Mouse (Mus musculus): Measurements from ENCODE around the gene Gsc. TPM values are rescaled to one million over a fixed set of nuclear protein-coding genes. Genes with fewer than 3 reads are reported as not detected.

Gene Gsc
- polyA plus RNA-seq (2016; fragmentation: Nextera tagmentation; extraction: Ambion mirVana) = 1.4 and 2.2 TPM in 2 replicates

DNA sequence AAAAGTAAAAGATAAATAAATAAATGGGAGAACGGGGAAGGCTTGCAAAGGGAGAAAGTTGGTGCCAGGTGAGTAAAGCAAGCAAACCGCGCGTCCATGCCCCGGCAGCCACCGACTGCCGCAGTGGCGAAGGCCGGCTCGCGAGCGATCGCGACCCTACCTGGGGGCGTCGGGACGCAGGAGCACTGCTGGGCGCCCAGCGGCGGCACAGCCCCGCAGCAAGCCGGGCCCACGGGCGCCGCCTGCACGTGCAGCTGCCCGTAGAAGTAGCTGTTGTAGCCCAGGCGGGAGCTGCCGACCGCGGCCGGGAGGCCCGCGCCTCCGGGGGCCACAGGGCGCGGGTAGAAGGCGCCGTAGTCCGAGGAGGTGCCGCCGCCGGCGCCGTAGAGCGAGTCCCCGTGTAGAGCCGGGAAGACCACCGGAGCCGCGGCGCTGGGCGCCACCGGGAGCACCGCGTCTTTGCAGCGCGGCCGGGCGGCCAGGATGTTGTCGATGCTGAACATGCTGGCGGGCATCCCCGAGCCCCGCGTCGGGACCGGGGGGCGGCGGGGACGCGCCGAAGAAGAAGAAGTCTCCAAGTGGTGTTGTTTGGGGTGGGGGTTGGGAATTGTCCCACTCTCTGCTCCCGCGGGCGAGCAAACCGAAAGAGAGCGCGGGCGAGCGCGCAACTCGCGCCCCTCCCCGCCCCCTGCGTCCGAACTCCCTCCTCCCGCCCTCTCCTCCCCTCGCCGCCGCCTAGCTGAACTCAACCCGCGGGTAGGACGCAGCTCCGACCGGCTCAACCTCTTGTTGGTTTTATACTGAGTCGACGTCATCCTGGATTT is at the start of gene Gsc:
TSS of gene Gsc (minus strand) at position 730 of the 824 bp plus-strand sequence.
- Histone ChIP-seq H3K4me1 (peaks cover 46% of the 10 kb centered on the region), H3K4me3 (replicated peaks) (peak within 1 kb of the TSS; percentile 51), H3K36me3 (replicated peaks) (no peaks in the 10 kb centered on the region), H3K4me2 (peak within 1 kb of the TSS; percentile 77), H3K27me3 (peaks cover 89% of the 10 kb centered on the region), H3K27ac (peak within 1 kb of the TSS; percentile 27; the same call in 1 of the 2 replicates), H3K9ac (peak within 1 kb of the TSS; percentile 53), H3K9me3 (no peaks in the 10 kb centered on the region)
- under 1% methylated on average over 95 of the region's 97 CpGs for WGBS
- ATAC-seq (ENCODE audit: low FRiP score) = peak; percentile 61; the same call in 1 of the 2 replicates

DNA sequence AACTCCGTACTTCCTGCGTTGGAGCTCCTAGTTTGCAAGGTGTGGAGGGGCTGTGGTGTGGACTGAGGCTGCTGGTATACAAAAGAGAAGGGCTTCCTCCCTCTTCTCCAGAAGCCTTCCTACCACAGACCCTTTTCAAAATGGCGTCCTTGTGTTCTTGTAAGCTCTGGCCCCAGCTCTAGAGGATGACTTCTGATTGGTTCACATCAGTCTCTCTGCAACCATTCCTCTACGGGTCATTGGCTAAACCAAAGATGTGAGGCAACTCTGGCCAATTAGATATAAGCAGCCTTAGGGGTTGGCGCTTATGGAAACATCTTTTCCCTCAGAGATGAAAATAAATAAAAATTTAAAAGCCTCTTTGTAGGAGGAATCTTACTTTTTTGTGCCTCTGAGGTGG is 46.6 kb upstream of the Gsc start:
- Histone ChIP-seq H3K27ac (no peak overlapping the region), H3K4me2 (no peak overlapping the region), H3K9ac (no peak overlapping the region), H3K4me3 (replicated peaks) (no peak overlapping the region), H3K9me3 (0 out of 2 replicates have a peak, but pooled peaks cover 3% of the 10 kb centered on the region), H3K36me3 (replicated peaks) (no peaks in the 10 kb centered on the region), H3K4me1 (no peaks in the 10 kb centered on the region), H3K27me3 (no peaks in the 10 kb centered on the region)
- ATAC-seq (ENCODE audit: low FRiP score) = no peak
- 95% methylated on average over 5 of the region's 5 CpGs for WGBS

DNA sequence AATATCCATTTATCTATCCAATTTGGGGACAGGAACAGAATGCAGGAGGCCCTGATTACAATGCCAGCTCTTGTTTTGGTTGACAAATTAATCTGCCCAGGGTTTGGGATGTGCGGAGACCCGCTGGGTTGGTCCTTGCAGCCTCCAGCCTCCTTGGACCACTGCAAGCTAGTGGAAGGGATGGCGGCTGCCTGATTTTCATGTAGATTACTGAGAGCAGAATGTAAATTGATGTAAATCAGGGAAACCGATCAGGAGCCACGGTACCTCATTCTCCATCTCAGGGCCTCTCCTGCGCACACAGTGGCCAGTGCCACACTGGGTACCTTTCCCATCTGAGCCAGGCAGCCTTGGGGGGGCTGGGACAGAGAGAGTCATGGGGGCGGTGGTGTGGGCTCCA is 34.8 kb upstream of the Gsc start:
- Histone ChIP-seq H3K4me2 (no peak overlapping the region), H3K36me3 (replicated peaks) (no peaks in the 10 kb centered on the region), H3K27me3 (no peaks in the 10 kb centered on the region), H3K9me3 (no peaks in the 10 kb centered on the region), H3K9ac (no peak overlapping the region), H3K27ac (no peak overlapping the region), H3K4me1 (no peaks in the 10 kb centered on the region), H3K4me3 (replicated peaks) (no peak overlapping the region)
- WGBS = 44% methylated on average over 7 of the region's 7 CpGs
- no peak for ATAC-seq (ENCODE audit: low FRiP score)

DNA sequence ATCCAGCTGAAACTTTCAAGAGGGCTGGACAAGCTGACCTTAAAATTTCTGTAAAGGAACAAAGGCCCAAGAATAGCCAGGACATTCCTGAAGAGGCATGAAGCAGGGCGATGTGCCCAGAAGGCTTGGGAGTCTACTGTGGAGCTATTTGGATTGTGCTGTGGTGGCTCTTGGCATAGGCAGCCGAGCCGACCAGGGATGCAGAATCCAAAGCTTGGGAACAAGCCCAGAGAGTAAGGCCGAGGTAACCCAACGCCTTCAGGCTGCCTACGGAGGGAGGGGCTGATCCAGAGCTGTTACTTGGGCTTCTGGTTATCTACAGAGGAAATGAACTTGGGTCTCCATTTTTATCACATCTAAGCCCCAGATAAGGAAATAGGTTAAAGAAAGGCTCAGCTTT is 18.9 kb upstream of the Gsc start:
- H3K36me3 ChIP-seq (replicated peaks) = no peaks in the 10 kb centered on the region
- WGBS = 75% methylated on average over 6 of the region's 6 CpGs

DNA sequence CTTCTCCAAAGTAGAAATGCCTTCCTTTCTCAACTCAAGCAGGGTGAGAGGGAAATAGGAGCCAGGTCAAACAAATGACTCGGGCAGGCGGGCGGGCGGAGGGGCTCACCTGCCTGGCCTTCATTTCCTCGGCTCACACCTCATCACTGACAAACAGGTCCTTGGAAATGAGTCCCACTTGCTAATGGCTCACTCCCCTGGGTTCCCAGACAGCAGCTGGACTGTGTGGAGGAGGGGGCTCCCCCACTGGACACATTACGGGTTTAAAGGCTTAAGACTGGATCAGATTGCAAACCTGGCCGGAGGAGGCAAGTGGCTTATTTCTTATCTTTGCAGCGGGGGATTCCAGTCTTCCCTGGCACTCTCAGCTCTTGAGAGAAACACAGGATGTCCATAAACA is 13.1 kb upstream of the Gsc start:
- no peak overlapping the region for H3K27ac ChIP-seq
- H3K36me3 ChIP-seq (replicated peaks) = no peaks in the 10 kb centered on the region
- no peak for ATAC-seq (ENCODE audit: low FRiP score)
- H3K4me2 ChIP-seq = no peak overlapping the region
- H3K9ac ChIP-seq = no peak overlapping the region
- peaks cover 13% of the 10 kb centered on the region for H3K27me3 ChIP-seq
- WGBS = 51% methylated on average over 8 of the region's 8 CpGs
- H3K4me1 ChIP-seq = no peaks in the 10 kb centered on the region
- H3K4me3 ChIP-seq (replicated peaks) = no peak overlapping the region
- H3K9me3 ChIP-seq = 0 out of 2 replicates have a peak, but pooled peaks cover 2% of the 10 kb centered on the region

More for the DNA sequence above, 18.9 kb upstream of the Gsc start:
- no peak overlapping the region for H3K27ac ChIP-seq
- no peak overlapping the region for H3K4me3 ChIP-seq (replicated peaks)
- no peaks in the 10 kb centered on the region for H3K4me1 ChIP-seq
- no peaks in the 10 kb centered on the region for H3K9me3 ChIP-seq
- H3K9ac ChIP-seq = no peak overlapping the region
- ATAC-seq (ENCODE audit: low FRiP score) = no peak
- no peak overlapping the region for H3K4me2 ChIP-seq
- peaks cover 7% of the 10 kb centered on the region; the same call in 1 of the 2 replicates for H3K27me3 ChIP-seq

DNA sequence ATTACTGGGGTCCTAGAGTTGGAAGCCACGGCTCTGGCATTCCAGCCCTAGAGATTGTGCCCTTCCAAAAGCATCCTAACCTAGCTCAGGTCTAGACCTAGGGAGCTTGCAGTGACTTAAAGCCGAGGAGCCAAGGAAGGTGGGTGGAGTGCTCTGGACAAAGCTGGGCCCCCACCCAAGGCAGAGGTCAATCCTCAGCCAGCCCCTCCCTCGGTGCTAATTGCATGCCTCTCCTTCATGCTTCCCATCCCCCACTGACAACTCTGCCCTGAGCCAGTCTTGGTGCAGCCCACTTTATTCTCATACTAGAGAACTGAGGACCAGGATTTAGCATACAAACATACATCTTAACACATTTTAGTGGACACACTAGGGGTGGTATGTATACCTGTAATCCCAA is 12.0 kb upstream of the Gsc start:
- no peak overlapping the region for H3K4me3 ChIP-seq (replicated peaks)
- 26% methylated on average over 3 of the region's 3 CpGs for WGBS
- H3K9ac ChIP-seq = no peak overlapping the region
- ATAC-seq (ENCODE audit: low FRiP score) = no peak
- peaks cover 24% of the 10 kb centered on the region for H3K27me3 ChIP-seq
- H3K4me2 ChIP-seq = no peak overlapping the region
- H3K36me3 ChIP-seq (replicated peaks) = no peaks in the 10 kb centered on the region
- no peak overlapping the region for H3K27ac ChIP-seq
- H3K9me3 ChIP-seq = 0 out of 2 replicates have a peak, but pooled peaks cover 2% of the 10 kb centered on the region
- no peaks in the 10 kb centered on the region for H3K4me1 ChIP-seq

DNA sequence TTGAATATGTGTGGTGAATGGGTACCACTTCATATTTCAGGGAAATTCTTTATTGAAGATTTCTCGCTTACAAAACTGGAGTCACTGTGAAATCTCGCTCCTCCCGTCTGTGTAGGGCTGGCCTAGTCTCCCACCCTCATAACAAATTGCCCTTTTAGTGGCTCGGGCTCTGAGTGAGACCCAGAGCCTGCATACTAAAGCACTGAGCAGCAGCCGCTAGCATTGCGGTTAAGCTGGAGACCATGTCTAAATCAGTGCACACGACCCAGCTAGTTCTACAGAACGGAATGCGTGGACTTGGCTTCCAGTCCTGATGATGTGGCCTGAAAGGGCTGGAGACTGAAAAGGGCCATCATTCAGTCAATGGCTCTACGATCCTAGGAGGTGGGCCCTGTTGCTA is 7.9 kb upstream of the Gsc start:
- Histone ChIP-seq H3K27me3 (peaks cover 47% of the 10 kb centered on the region), H3K36me3 (replicated peaks) (no peaks in the 10 kb centered on the region), H3K9ac (no peak overlapping the region), H3K4me3 (replicated peaks) (no peak overlapping the region), H3K27ac (no peak overlapping the region), H3K4me1 (peaks cover 10% of the 10 kb centered on the region), H3K9me3 (0 out of 2 replicates have a peak, but pooled peaks cover 2% of the 10 kb centered on the region), H3K4me2 (no peak overlapping the region)
- ATAC-seq (ENCODE audit: low FRiP score) = no peak
- 73% methylated on average over 10 of the region's 10 CpGs for WGBS

DNA sequence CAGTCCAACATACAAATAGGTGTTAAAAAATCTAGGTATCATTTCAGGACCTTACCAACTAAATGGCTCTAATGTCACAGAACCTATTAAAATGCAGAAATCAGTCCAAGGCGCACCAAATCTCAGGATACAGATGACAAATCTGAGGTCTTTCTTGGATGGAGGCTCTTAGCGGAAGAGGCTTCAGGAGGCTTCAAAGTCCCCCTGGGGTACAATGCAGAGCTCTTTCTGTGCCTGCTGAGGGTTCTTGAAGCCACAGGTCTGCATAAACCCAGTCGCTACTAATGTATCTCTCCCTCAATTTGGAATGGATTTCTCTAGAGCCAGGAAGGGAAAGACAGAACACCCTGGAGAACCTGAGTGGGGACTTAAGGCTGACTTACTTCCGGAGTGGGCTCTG is 5.1 kb upstream of the Gsc start:
- 0 out of 2 replicates have a peak, but pooled peaks cover 2% of the 10 kb centered on the region for H3K9me3 ChIP-seq
- peaks cover 26% of the 10 kb centered on the region for H3K4me1 ChIP-seq
- no peak overlapping the region for H3K27ac ChIP-seq
- H3K36me3 ChIP-seq (replicated peaks) = no peaks in the 10 kb centered on the region
- H3K27me3 ChIP-seq = peaks cover 67% of the 10 kb centered on the region
- 3% methylated on average over 4 of the region's 4 CpGs for WGBS
- no peak overlapping the region for H3K4me2 ChIP-seq
- no peak overlapping the region for H3K4me3 ChIP-seq (replicated peaks)
- no peak for ATAC-seq (ENCODE audit: low FRiP score)
- no peak overlapping the region for H3K9ac ChIP-seq

DNA sequence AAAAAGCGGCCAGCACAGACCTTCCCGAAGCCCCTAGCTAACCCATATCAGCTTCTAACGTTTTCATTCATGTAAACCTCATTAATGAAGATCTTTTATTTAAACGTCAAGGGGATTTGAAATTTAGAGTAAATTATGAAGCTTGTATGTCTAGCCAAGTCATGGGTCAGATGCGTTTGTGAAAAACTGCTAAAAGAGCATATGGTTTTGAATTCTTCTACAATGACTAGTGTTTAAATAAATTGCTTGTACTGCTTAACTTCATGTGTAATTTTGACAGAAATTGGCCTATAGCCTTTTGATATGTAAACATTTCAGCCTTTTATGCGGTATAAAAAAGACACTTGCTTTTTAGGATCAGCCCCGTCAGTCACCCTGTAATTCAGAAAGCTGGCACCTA is 4.4 kb upstream of the Gsc start:
- no peak overlapping the region for H3K27ac ChIP-seq
- 3% methylated on average over 7 of the region's 7 CpGs for WGBS
- H3K27me3 ChIP-seq = peaks cover 74% of the 10 kb centered on the region
- H3K9ac ChIP-seq = no peak overlapping the region
- H3K36me3 ChIP-seq (replicated peaks) = no peaks in the 10 kb centered on the region
- no peak overlapping the region for H3K4me3 ChIP-seq (replicated peaks)
- H3K4me1 ChIP-seq = peaks cover 33% of the 10 kb centered on the region
- H3K4me2 ChIP-seq = no peak overlapping the region
- ATAC-seq (ENCODE audit: low FRiP score) = no peak
- 0 out of 2 replicates have a peak, but pooled peaks cover 2% of the 10 kb centered on the region for H3K9me3 ChIP-seq

DNA sequence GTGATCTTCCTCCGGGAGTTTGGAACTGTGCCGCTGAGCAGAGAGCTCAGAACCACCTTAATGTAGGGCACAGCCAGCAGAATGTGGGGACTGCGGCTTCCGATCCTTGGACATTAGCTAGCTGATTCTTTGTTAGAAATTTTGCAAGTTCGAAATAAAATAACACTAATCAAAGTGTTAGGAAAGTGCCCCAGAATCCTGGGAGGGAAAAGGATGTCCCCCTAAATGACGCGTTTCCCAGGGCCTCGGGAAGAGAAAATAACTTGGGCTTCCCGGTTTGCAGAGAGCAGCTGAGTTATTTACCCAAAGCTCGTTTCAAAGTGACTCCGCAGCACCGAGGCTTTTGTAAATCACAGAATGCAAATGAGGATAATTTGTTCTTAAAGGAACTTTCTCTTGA is 3.9 kb upstream of the Gsc start:
- Histone ChIP-seq H3K36me3 (replicated peaks) (no peaks in the 10 kb centered on the region), H3K4me2 (no peak overlapping the region), H3K4me3 (replicated peaks) (no peak overlapping the region), H3K9ac (no peak overlapping the region), H3K27me3 (peaks cover 79% of the 10 kb centered on the region), H3K4me1 (peaks cover 37% of the 10 kb centered on the region), H3K27ac (no peak overlapping the region), H3K9me3 (0 out of 2 replicates have a peak, but pooled peaks cover under 1% of the 10 kb centered on the region)
- ATAC-seq (ENCODE audit: low FRiP score) = no peak
- WGBS = under 1% methylated on average over 12 of the region's 12 CpGs

DNA sequence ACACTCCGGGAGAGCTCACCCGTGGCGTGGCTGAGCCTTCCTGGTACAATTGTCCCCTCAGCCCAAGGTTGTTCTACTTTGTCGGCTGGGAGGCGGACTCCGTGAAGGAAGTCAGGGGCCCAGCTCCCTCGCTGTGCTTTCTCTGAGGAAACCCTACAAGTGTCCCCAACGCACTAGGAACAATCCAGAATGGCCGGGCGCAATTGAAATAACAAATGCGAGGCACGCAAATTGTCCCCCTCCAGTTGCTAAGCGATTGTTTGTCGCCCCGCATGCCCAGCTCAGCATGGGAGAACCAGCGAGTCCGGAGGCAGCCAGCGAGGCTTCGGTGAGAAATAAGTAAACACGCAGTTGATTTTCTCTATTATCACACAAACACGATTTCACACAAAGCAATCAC is 2.8 kb upstream of the Gsc start:
- under 1% methylated on average over 21 of the region's 21 CpGs for WGBS
- H3K4me1 ChIP-seq = peaks cover 48% of the 10 kb centered on the region
- ATAC-seq (ENCODE audit: low FRiP score) = no peak

DNA sequence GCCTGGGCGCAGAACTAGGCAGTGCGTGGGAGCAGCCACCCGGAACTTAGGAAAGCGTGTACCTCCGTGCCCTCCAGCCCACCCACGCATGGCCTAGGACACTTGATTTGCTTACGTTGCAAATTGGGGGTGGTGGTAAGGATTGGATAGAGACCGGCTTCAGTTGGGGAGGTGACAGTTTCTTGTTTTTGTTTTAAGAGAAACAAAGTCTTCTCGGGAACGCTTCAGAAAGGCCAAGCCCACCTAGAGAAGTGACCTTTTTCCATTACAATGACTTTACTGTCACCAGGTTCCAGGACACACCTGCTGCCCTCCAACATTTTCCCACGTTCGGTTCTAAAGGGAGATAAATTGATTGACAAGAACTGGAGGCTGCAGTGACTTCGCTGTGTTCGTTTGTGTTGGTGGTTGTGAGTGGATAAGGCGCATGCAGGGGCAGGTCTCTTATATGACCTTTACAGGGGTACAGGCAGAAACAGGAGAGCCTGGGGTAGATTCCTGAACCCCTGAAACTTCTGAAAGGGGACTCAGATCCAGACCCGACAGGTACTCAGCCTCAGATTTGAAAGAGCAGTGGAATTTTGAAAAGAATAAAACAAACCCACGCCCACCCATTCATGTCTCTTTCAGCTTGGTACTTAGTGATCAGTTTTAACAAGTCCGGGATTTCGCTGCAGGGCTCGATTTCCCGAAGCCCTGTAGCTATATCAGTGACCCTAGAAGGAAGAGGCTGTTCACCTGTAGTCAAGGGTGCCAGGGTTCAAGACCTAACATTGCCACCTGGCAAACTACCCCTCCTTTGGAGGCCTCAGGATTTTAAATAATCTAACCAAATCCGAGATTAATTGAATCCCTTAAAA is 2.0 kb upstream of the Gsc start:
- WGBS = 1% methylated on average over 22 of the region's 22 CpGs
- Histone ChIP-seq H3K9ac (no peak overlapping the region), H3K27ac (no peak overlapping the region), H3K27me3 (peaks cover 86% of the 10 kb centered on the region), H3K4me1 (peaks cover 48% of the 10 kb centered on the region), H3K36me3 (replicated peaks) (no peaks in the 10 kb centered on the region), H3K9me3 (no peaks in the 10 kb centered on the region), H3K4me2 (no peak overlapping the region), H3K4me3 (replicated peaks) (no peak overlapping the region)
- no peak for ATAC-seq (ENCODE audit: low FRiP score)

More for the DNA sequence above, 2.8 kb upstream of the Gsc start:
- H3K36me3 ChIP-seq (replicated peaks) = no peaks in the 10 kb centered on the region
- H3K9ac ChIP-seq = no peak overlapping the region
- H3K27me3 ChIP-seq = peaks cover 86% of the 10 kb centered on the region
- no peak overlapping the region; the same call in 1 of the 2 replicates for H3K4me2 ChIP-seq
- H3K27ac ChIP-seq = no peak overlapping the region
- no peaks in the 10 kb centered on the region for H3K9me3 ChIP-seq
- no peak overlapping the region for H3K4me3 ChIP-seq (replicated peaks)
